Mouse (Mus musculus) urinary bladder, postnatal 4 days (tissue): ENCODE results near the gene Ddit4l.
"Not testable (repeated sequence)": the region's sequence is repeated elsewhere in the genome, so short reads cannot be mapped to it uniquely, and the experiment has no call there.

Source experiments
- DNase-seq, 2 experiments: peaks; one replicate each; pipeline ENCODE4 v3.0.0; 2021 to 2022; ENCODE audit warnings: low spot score in 2 of 2

Ddit4l gene

DNA sequence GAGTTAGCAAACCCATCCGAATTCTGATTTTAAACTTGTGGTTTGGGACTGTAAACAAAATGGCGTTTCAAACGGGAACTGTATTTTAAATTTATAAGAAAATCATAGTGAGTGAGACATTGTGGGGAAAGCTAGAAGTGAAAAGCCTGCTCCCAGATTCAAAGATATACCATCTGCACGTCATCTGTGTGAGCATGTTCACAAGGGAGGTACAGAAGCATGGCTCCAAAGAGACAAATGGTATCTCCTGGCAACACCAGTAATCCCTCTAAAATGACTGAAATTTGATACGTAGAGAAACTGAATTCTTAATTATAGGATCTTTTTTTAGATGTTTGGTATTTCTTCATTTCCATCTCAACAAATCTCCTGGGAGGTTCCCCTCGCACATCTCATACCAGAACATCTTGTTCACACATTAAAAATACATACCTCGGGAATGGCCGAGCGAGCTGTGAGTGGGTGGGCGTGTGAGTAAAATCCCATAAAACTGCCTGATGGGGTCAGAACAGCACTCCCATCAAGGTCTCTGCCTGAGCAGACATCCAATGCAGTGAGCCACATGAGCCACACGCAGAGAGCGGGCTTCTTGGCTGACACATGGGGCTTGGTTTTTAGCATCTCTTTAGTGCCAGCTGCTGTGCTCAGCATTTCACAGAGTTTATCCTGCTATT lies 26.2 kb downstream of the Ddit4l start:
- DNase-seq: no peak

DNA sequence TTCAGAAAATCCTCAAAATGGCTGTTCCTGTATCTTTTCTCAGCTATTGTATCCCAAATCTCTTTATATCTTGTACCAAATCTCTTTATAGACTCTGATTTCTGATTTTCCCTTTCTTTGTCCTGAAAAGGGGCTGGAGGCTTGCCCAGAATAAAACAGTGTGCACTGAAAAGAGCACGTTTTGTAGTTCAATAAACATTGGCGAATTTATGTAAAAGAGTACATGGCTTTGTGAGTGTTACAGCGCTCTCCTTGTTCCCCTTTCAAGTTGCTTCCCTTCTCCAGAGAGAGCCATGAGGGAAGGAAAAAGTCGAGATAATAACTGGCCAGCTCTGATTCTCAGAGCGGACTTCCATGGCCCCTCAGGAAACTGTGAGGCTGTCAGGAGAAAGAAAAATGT lies 27.7 kb downstream of the Ddit4l start:
- DNase-seq: no peak

DNA sequence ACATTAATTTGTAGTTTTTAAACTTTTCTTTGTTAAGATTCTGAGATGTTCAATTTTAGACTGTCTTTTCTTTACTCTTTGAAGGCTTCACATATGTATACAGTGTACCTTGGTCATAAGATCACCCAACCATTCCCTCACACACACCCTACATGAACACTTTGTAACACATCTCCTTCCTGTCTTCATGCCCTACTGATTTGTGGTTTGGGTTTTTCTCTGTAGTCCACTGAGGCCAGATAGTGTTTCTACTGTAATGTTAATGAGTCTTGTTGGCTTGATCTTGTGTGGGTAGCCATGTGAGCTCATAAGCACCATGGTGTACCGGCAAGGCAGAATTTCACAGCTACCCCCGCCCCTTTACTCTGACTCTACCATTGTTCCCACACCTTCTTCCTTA lies 31.4 kb downstream of the Ddit4l start:
- no peak for DNase-seq

DNA sequence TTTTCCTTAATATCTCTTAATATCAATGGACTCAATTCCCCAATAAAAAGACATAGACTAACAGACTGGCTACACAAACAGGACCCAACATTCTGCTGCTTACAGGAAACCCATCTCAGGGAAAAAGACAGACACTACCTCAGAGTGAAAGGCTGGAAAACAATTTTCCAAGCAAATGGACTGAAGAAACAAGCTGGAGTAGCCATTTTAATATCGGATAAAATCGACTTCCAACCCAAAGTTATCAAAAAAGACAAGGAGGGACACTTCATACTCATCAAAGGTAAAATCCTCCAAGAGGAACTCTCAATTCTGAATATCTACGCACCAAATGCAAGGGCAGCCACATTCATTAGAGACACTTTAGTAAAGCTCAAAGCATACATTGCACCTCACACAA lies 49.8 kb downstream of the Ddit4l start, which contains the start of gene Gm21962:
Gm21962 (plus strand) TSS at position 301 of the 400 bp plus-strand sequence.
- DNase-seq: not testable (repeated sequence)
